In genomic region chr14:22382101-22382500, GRCm38 (mm10) we compare ENCODE assay signal across 23 mouse cellular contexts.
"Had no signal": no experiment of that assay in that cellular context is flagged by ENCODE, and none has a peak within 500 bp of the region (broad histone marks: within the 10 kb centered on the region; RNA-seq: fewer than 3 reads in every experiment).

No protein-coding gene starts in this region.

- H3K9ac ChIP-seq: limb, embryonic 13.5 days; liver, embryonic 12.5 days; liver, embryonic 15.5 days; lung, embryonic 15.5 days; neural tube, embryonic 12.5 days; neural tube, embryonic 15.5 days had no signal

- H3K4me1 ChIP-seq: liver, embryonic 12.5 days; liver, embryonic 15.5 days; midbrain, embryonic 10.5 days; neural tube, embryonic 12.5 days; neural tube, embryonic 15.5 days had no signal

- H3K9me3 ChIP-seq: limb, embryonic 10.5 days; limb, embryonic 13.5 days; liver, embryonic 12.5 days; liver, embryonic 15.5 days; lung, embryonic 15.5 days; midbrain, embryonic 10.5 days; neural tube, embryonic 12.5 days; neural tube, embryonic 15.5 days had no signal

- H3K4me2 ChIP-seq: limb, embryonic 13.5 days; liver, embryonic 12.5 days; liver, embryonic 15.5 days; lung, embryonic 15.5 days; neural tube, embryonic 12.5 days; neural tube, embryonic 15.5 days had no signal

- ATAC-seq: intestine, embryonic 16.5 days; liver, embryonic 12.5 days had no signal

- H3K4me3 ChIP-seq: limb, embryonic 10.5 days; limb, embryonic 13.5 days; liver, embryonic 12.5 days; liver, embryonic 15.5 days; lung, embryonic 15.5 days; midbrain, embryonic 10.5 days; neural tube, embryonic 12.5 days; neural tube, embryonic 15.5 days had no signal

- H3K27me3 ChIP-seq: liver, embryonic 12.5 days; liver, embryonic 15.5 days; lung, embryonic 15.5 days; neural tube, embryonic 12.5 days; neural tube, embryonic 15.5 days had no signal

- H3K36me3 ChIP-seq: limb, embryonic 10.5 days; limb, embryonic 13.5 days; liver, embryonic 12.5 days; liver, embryonic 15.5 days; lung, embryonic 15.5 days; midbrain, embryonic 10.5 days; neural tube, embryonic 12.5 days; neural tube, embryonic 15.5 days had no signal

- DNase-seq: kidney, adult 18-20 months; kidney, adult 9 months; kidney, postnatal 14 days; kidney, postnatal 4 days; layer of hippocampus, postnatal 36 days; liver; lung, adult 18-20 months; lung, postnatal 14 days; midbrain, embryonic 14.5 days; right cerebral cortex, adult 18-20 months; right cerebral cortex, postnatal 14 days; right cerebral cortex, postnatal 4 days; thymus, postnatal 25 days had no signal

- H3K27ac ChIP-seq: limb, embryonic 10.5 days; limb, embryonic 13.5 days; liver, embryonic 12.5 days; liver, embryonic 15.5 days; lung, embryonic 15.5 days; macrophage; midbrain, embryonic 10.5 days; neural tube, embryonic 12.5 days; neural tube, embryonic 15.5 days had no signal
